28 mouse cellular contexts compared by ENCODE assay signal in genomic region chr12:56894963-56895362, GRCm38 (mm10).
"Had no signal": no experiment of that assay in that cellular context is flagged by ENCODE, and none has a peak within 500 bp of the region (broad histone marks: within the 10 kb centered on the region; RNA-seq: fewer than 3 reads in every experiment).

No protein-coding gene starts in this region.

- DNase-seq: gastrocnemius, adult 2 months; gastrocnemius, postnatal 14 days; gastrocnemius, postnatal 36 days; heart, adult 11 months; heart, adult 2 months; heart, postnatal 14 days; heart, postnatal 36 days; kidney, adult 11 months; kidney, adult 2 months; kidney, adult 9 months; kidney, postnatal 14 days; kidney, postnatal 36 days; layer of hippocampus, adult 9-11 months; layer of hippocampus, postnatal 36 days; left cerebral cortex, postnatal 4 days had no signal

- ATAC-seq: hindbrain, postnatal 0 days; intestine, embryonic 16.5 days; liver, embryonic 12.5 days had no signal

- H3K27ac ChIP-seq: gastrocnemius, adult 2 months; heart, adult 2 months; heart, embryonic 13.5 days; heart, embryonic 15.5 days; hindbrain, embryonic 13.5 days; hindbrain, embryonic 15.5 days; hindbrain, postnatal 0 days; kidney, embryonic 15.5 days; kidney, postnatal 0 days; limb, embryonic 12.5 days; limb, embryonic 15.5 days; liver, embryonic 12.5 days; liver, embryonic 14.5 days had no signal

- H3K4me2 ChIP-seq: heart, embryonic 11.5 days; heart, embryonic 13.5 days; heart, embryonic 15.5 days; hindbrain, embryonic 13.5 days; hindbrain, embryonic 15.5 days; kidney, embryonic 15.5 days; limb, embryonic 12.5 days; limb, embryonic 15.5 days; liver, embryonic 12.5 days had no signal

- H3K4me3 ChIP-seq: gastrocnemius, adult 2 months; heart, adult 2 months; heart, embryonic 13.5 days; heart, embryonic 15.5 days; hindbrain, embryonic 13.5 days; hindbrain, embryonic 15.5 days; kidney, embryonic 15.5 days; limb, embryonic 12.5 days; limb, embryonic 15.5 days; liver, embryonic 12.5 days had no signal

- H3K27me3 ChIP-seq: heart, embryonic 13.5 days; heart, embryonic 15.5 days; hindbrain, embryonic 13.5 days; hindbrain, embryonic 15.5 days; kidney, embryonic 15.5 days; limb, embryonic 15.5 days; liver, embryonic 12.5 days had no signal

- H3K4me1 ChIP-seq: heart, embryonic 13.5 days; heart, embryonic 15.5 days; hindbrain, embryonic 13.5 days; hindbrain, embryonic 15.5 days; kidney, embryonic 15.5 days; limb, embryonic 15.5 days; liver, embryonic 12.5 days had no signal

- H3K36me3 ChIP-seq: heart, embryonic 13.5 days; heart, embryonic 15.5 days; hindbrain, embryonic 13.5 days; hindbrain, embryonic 15.5 days; kidney, embryonic 15.5 days; limb, embryonic 12.5 days; limb, embryonic 15.5 days; liver, embryonic 12.5 days had no signal

- H3K9ac ChIP-seq: heart, embryonic 13.5 days; heart, embryonic 15.5 days; hindbrain, embryonic 13.5 days; hindbrain, embryonic 15.5 days; kidney, embryonic 15.5 days; limb, embryonic 12.5 days; limb, embryonic 15.5 days; liver, embryonic 12.5 days; liver, embryonic 14.5 days had no signal

- H3K9me3 ChIP-seq: heart, embryonic 13.5 days; heart, embryonic 15.5 days; hindbrain, embryonic 13.5 days; hindbrain, embryonic 15.5 days; kidney, embryonic 15.5 days; limb, embryonic 12.5 days; limb, embryonic 15.5 days; liver, embryonic 12.5 days had no signal
